Mouse (Mus musculus) CH12.LX (cell line): ENCODE measurements around the gene AI464131. TPM values are rescaled to one million over a fixed set of nuclear protein-coding genes. Genes with fewer than 3 reads are reported as not detected.

Experiments
- DNase-seq: peaks from one replicate; pipeline ENCODE4 v3.0.0-alpha.2; 2013; ENCODE audit errors: extremely low read depth
- H3K27ac ChIP-seq: 2 replicates; pipeline ENCODE4 v1.5.1; 2012; ENCODE audit warnings: low read depth, mild to moderate bottlenecking, control low read depth, moderate library complexity; ENCODE audit not compliant: insufficient read depth
- H3K27me3 ChIP-seq: replicated peaks from 2 replicates; pipeline ENCODE3; 2012; ENCODE audit warnings: inconsistent platforms
- H3K36me3 ChIP-seq, 2 experiments: replicated peaks in 1 of 2; 2 replicates each; pipeline versions ENCODE3 to v1.6.1; 2012; ENCODE audit warnings: inconsistent platforms in 1 of 2, low read length in 1 of 2, mild to moderate bottlenecking in 1 of 2, mixed read lengths in 1 of 2, moderate library complexity in 1 of 2; ENCODE audit not compliant: control insufficient read depth in 1 of 2, insufficient read depth in 1 of 2
- H3K4me1 ChIP-seq, 2 experiments: 2 replicates each; pipeline ENCODE4 v1.6.1; 2012; ENCODE audit warnings: inconsistent platforms in 1 of 2, moderate library complexity in 1 of 2; ENCODE audit not compliant: insufficient read depth in 2 of 2, control insufficient read depth in 1 of 2
- H3K4me2 ChIP-seq: 2 replicates; pipeline ENCODE4 v1.6.1; 2012; ENCODE audit warnings: low read depth, mild to moderate bottlenecking, control low read depth; ENCODE audit not compliant: poor library complexity, insufficient read depth, severe bottlenecking
- H3K4me3 ChIP-seq, 3 experiments: fragments of 150-350 bp in 1 of 3; sonication (generic) in 1 of 3; replicated peaks in 1 of 3; 2 replicates each; pipeline versions ENCODE3 to v1.5.1; 2011 to 2012; ENCODE audit warnings: low read depth in 2 of 3, low read length in 2 of 3, mild to moderate bottlenecking in 2 of 3, moderate library complexity in 2 of 3, control low read depth in 1 of 3, improper control_type of control experiment in 1 of 3, inconsistent platforms in 1 of 3, mixed read lengths in 1 of 3; ENCODE audit not compliant: poor library complexity in 1 of 3
- H3K79me2 ChIP-seq: replicated peaks from 2 replicates; pipeline ENCODE4 v1.6.1; 2012; ENCODE audit warnings: mild to moderate bottlenecking, moderate library complexity; ENCODE audit not compliant: control insufficient read depth, poor library complexity, insufficient read depth, severe bottlenecking; ENCODE audit errors: extremely low read depth
- H3K9ac ChIP-seq: 2 replicates; pipeline ENCODE4 v1.6.1; 2012; ENCODE audit warnings: low read depth, mild to moderate bottlenecking, control low read depth, moderate library complexity; ENCODE audit not compliant: insufficient read depth
- H3K9me3 ChIP-seq: replicated peaks from 2 replicates; pipeline ENCODE3; 2012; ENCODE audit warnings: low read length, inconsistent platforms, mixed read lengths
- BHLHE40 ChIP-seq: IDR thresholded peaks from 2 replicates; pipeline ENCODE4 v1.6.1; 2011; ENCODE audit warnings: mild to moderate bottlenecking, low read depth, low read length, improper control_type of control experiment
- CHD2 ChIP-seq: IDR thresholded peaks from 2 replicates; pipeline ENCODE4 v1.6.1; 2011; ENCODE audit warnings: low read length, improper control_type of control experiment
- CTCF ChIP-seq, 2 experiments: IDR thresholded peaks in 1 of 2; conservative IDR thresholded peaks in 1 of 2; 2 replicates each; pipeline ENCODE4 v1.5.1; 2011 to 2012; ENCODE audit warnings: low read depth in 2 of 2, low read length in 2 of 2, improper control_type of control experiment in 1 of 2, inconsistent platforms in 1 of 2, mild to moderate bottlenecking in 1 of 2, moderate library complexity in 1 of 2
- E2F4 ChIP-seq: IDR thresholded peaks from 2 replicates; pipeline ENCODE4 v1.6.1; 2011; ENCODE audit warnings: low read depth, low read length, improper control_type of control experiment; ENCODE audit not compliant: insufficient replicate concordance
- ELF1 ChIP-seq: IDR thresholded peaks from 2 replicates; pipeline ENCODE4 v1.6.1; 2014; ENCODE audit warnings: low read depth, mild to moderate bottlenecking, inconsistent platforms, low read length, improper control_type of control experiment
- ETS1 ChIP-seq: conservative IDR thresholded peaks from 2 replicates; pipeline ENCODE4 v1.6.1; 2012; ENCODE audit warnings: low read depth, mild to moderate bottlenecking, inconsistent platforms, low read length, improper control_type of control experiment, moderate library complexity
- HCFC1 ChIP-seq: IDR thresholded peaks from 2 replicates; pipeline ENCODE4 v1.6.1; 2012; ENCODE audit warnings: low read depth, mild to moderate bottlenecking, inconsistent platforms, low read length, improper control_type of control experiment
- JUND ChIP-seq: conservative IDR thresholded peaks from 2 replicates; pipeline ENCODE4 v1.6.1; 2011; ENCODE audit warnings: low read depth, low read length, improper control_type of control experiment
- MAZ ChIP-seq: IDR thresholded peaks from 2 replicates; pipeline ENCODE4 v1.6.1; 2012; ENCODE audit warnings: low read depth, mild to moderate bottlenecking, inconsistent platforms, low read length, improper control_type of control experiment, moderate library complexity
- MXI1 ChIP-seq: IDR thresholded peaks from 2 replicates; pipeline ENCODE4 v1.6.1; 2011; ENCODE audit warnings: mild to moderate bottlenecking, low read depth, low read length, improper control_type of control experiment
- NELFE ChIP-seq: IDR thresholded peaks from 2 replicates; pipeline ENCODE4 v1.6.1; 2011; ENCODE audit warnings: low read depth, low read length, improper control_type of control experiment
- PAX5 ChIP-seq: IDR thresholded peaks from 2 replicates; pipeline ENCODE4 v1.6.1; 2012; ENCODE audit warnings: low read length, inconsistent platforms, mixed read lengths
- RAD21 ChIP-seq: IDR thresholded peaks from 2 replicates; pipeline ENCODE4 v1.6.1; 2011; ENCODE audit warnings: low read depth, mild to moderate bottlenecking, low read length, improper control_type of control experiment, moderate library complexity
- RCOR1 ChIP-seq: conservative IDR thresholded peaks from 2 replicates; pipeline ENCODE4 v1.6.1; 2012; ENCODE audit warnings: low read depth, mild to moderate bottlenecking, inconsistent platforms, low read length, improper control_type of control experiment
- SIN3A ChIP-seq: IDR thresholded peaks from 2 replicates; pipeline ENCODE4 v1.6.1; 2012; ENCODE audit warnings: low read length, improper control_type of control experiment, inconsistent platforms
- TBP ChIP-seq: conservative IDR thresholded peaks from 2 replicates; pipeline ENCODE4 v1.6.1; 2011; ENCODE audit warnings: low read depth, low read length, improper control_type of control experiment
- USF2 ChIP-seq: conservative IDR thresholded peaks from 2 replicates; pipeline ENCODE4 v1.6.1; 2011; ENCODE audit warnings: low read depth, low read length, improper control_type of control experiment
- ZC3H11A ChIP-seq: IDR thresholded peaks from 2 replicates; pipeline ENCODE4 v1.6.1; 2012; ENCODE audit warnings: low read depth, mild to moderate bottlenecking, inconsistent platforms, low read length, improper control_type of control experiment
- ZKSCAN1 ChIP-seq: IDR thresholded peaks from 2 replicates; pipeline ENCODE4 v1.6.1; 2012; ENCODE audit warnings: low read depth, inconsistent platforms, low read length, improper control_type of control experiment, borderline replicate concordance
- dilution Hi-C: fragments of 300-500 bp; cut with MboI; formaldehyde crosslinking; loops from 2 replicates; pipeline ENCODE4 v1.14.3; 2020; ENCODE audit warnings: low sequenced_read_pairs; ENCODE audit not compliant: extremely low pct_unique_long_range_greater_than_20kb, extremely low pct_ligation_motif_present
- in situ Hi-C: fragments of 300-500 bp; cut with MboI; formaldehyde crosslinking; loops from 3 replicates; pipeline ENCODE4 v1.14.3; 2019; ENCODE audit warnings: low sequenced_read_pairs, low pct_ligation_motif_present, low pct_unique_long_range_greater_than_20kb, mixed read lengths
- polyA plus RNA-seq: library from polyadenylated mRNA; unstranded; fragments of >175 nt; gene quantifications from 2 replicates; pipeline ENCODE4 v1.2.1, GENCODE M21; 2012; ENCODE audit warnings: low read depth; ENCODE audit not compliant: insufficient read length
- total RNA-seq, 2 experiments: library from RNA; depleted of rRNA; stranded (reverse); fragments of 300-350 nt in 1 of 2; fragments of >200 nt in 1 of 2; gene quantifications; 2 replicates each; pipeline ENCODE4 v1.2.3; 2012 to 2014

Gene AI464131
- total and polyA plus RNA-seq, 3 experiments = 0.04 to 0.10 TPM; not detected in 1

DNA sequence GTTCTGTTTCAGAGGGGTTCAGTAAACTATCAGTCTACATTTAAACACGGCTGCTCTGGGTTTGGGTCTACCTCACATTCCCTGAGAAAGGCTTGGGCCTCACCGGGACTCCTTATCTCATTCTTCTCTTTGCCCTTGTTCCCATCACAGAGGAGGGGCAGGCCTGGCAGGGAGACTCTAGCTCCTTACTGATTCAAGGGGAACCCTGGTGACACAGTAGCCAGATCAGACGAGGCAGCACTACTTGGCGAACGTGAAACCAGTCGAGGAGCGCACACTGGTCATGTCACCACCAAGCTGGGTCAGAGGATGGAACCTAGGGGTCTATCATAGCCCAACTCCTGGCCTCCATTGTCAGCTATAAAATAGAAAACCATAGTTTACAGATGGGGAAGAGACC, 5.1 kb upstream of the AI464131 start:
- in situ Hi-C loops = no loop called here
- Histone ChIP-seq H3K27me3 (peaks cover 66% of the 10 kb centered on the region), H3K79me2 (no peaks in the 10 kb centered on the region), H3K27ac (no peak overlapping the region), H3K4me2 (no peak overlapping the region), H3K4me3 (no peak overlapping the region), H3K9ac (no peak overlapping the region), H3K9me3 (peaks cover 10% of the 10 kb centered on the region), H3K4me1 (no peaks in the 10 kb centered on the region), H3K36me3 (no peaks in the 10 kb centered on the region)
- DNase-seq = no peak
- TF ChIP-seq USF2 (no peak), RAD21 (no peak), SIN3A (no peak), TBP (no peak), ELF1 (no peak), ZKSCAN1 (no peak), NELFE (no peak), CHD2 (no peak), HCFC1 (no peak), ETS1 (no peak)
- dilution Hi-C loops = no loop called here

DNA sequence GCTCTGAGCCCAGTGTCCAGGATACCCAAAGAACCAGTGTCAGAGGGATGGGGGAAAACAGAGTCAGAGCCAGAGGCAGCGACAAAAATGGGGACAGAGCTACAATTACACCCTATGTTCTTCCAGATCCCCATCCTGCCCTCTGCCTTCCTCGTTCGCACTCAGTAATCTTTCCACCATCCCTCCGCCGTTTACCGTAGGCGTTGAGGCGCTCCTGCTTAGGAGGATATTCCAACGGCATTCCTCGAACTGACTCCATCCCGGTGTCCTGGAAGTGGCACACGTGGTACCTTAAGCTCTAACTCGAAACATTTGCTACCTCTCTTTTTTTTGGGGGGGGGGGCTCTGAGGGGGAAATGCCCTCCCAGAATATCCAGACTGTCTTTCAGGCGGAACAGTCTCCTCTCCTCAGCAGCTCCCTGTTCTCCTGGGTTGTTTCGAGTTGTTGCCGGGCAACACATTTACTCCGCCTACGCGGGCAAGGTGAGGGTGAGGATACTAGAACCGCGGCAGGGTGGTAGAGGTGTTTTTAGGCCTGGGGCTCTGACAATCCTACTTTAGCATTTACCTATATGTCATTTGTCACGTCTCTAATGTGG, 4.5 kb upstream of the AI464131 start:
- no peak for DNase-seq
- dilution Hi-C loops (no loop called here), in situ Hi-C loops (no loop called here)
- Histone ChIP-seq H3K27me3 (peaks cover 69% of the 10 kb centered on the region), H3K9me3 (peaks cover 10% of the 10 kb centered on the region), H3K27ac (no peak overlapping the region), H3K36me3 (no peaks in the 10 kb centered on the region), H3K4me1 (no peaks in the 10 kb centered on the region), H3K9ac (no peak overlapping the region), H3K4me2 (no peak overlapping the region), H3K4me3 (no peak overlapping the region), H3K79me2 (no peaks in the 10 kb centered on the region)
- TF ChIP-seq USF2 (no peak), TBP (no peak), CTCF (conservative IDR thresholded peaks at IDR 0.05 in 1 of 2, IDR thresholded peaks at IDR 0.05 in 1 of 2; ENCODE audit: low read depth in 2 of 2, low read length in 2 of 2) (no peak), NELFE (no peak), MAZ (no peak), MXI1 (no peak), PAX5 (no peak)

DNA sequence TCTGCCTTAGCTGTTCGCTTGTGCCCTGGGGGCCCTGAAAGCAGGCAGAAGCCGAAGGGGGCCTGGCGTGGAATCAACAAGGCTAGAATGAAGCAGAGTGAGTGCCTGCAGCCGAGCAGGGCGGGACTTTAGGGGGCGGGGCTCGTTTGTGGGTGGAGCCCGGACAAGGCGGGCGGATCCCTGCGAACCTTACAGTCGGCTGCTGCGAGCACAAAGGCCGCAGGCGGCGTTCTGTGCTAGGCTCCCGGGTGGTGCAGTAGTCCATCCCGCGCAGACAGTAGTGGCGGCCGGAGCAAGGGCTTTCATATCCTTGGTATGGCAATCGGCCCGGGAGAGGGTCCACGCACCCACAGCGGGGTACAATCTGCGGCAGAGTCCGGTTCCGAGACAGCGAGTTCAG, 4.0 kb upstream of the AI464131 start:
- H3K9me3 ChIP-seq = peaks cover 10% of the 10 kb centered on the region
- peak; percentile 6 for DNase-seq
- in situ Hi-C loops = no loop called here
- no peaks in the 10 kb centered on the region for H3K79me2 ChIP-seq
- H3K36me3 ChIP-seq = no peaks in the 10 kb centered on the region
- H3K4me3 ChIP-seq = no peak overlapping the region
- dilution Hi-C loops = no loop called here
- TF ChIP-seq E2F4 (no peak), SIN3A (no peak), HCFC1 (no peak), RCOR1 (no peak), BHLHE40 (no peak), ZC3H11A (no peak), JUND (no peak)
- H3K9ac ChIP-seq = no peak overlapping the region
- no peak overlapping the region for H3K4me2 ChIP-seq
- no peak overlapping the region for H3K27ac ChIP-seq
- no peaks in the 10 kb centered on the region for H3K4me1 ChIP-seq
- H3K27me3 ChIP-seq = peaks cover 70% of the 10 kb centered on the region
